Mouse (Mus musculus) liver, embryonic 15.5 days (tissue): ENCODE results near the gene Birc2. TPM values are rescaled to one million over a fixed set of nuclear protein-coding genes. Genes with fewer than 3 reads are reported as not detected.

ENCODE experiments used
- ATAC-seq: fragments of 200-750 bp; cut with Nextera tagmentation; 2 replicates; pipeline ENCODE4 v1.8.0; 2017; ENCODE audit warnings: moderate number of reproducible peaks, mild to moderate bottlenecking, moderate library complexity; ENCODE audit not compliant: insufficient read depth
- H3K27ac ChIP-seq: fragments of 300-500 bp; sonication (generic); replicated peaks from 2 replicates; pipeline ENCODE4 v1.5.1; 2015; ENCODE audit warnings: mild to moderate bottlenecking, inconsistent platforms
- H3K27me3 ChIP-seq: fragments of 300-500 bp; sonication (generic); 2 replicates; pipeline ENCODE4 v1.6.1; 2015; ENCODE audit warnings: mild to moderate bottlenecking, inconsistent platforms
- H3K36me3 ChIP-seq: fragments of 300-500 bp; sonication (generic); replicated peaks from 2 replicates; pipeline ENCODE4 v1.6.1; 2015; ENCODE audit warnings: moderate library complexity, mild to moderate bottlenecking, inconsistent platforms
- H3K4me1 ChIP-seq: fragments of 300-500 bp; sonication (generic); replicated peaks from 2 replicates; pipeline ENCODE4 v1.6.1; 2015; ENCODE audit warnings: inconsistent platforms
- H3K4me2 ChIP-seq: fragments of 300-500 bp; sonication (generic); 2 replicates; pipeline ENCODE4 v1.6.1; 2015; ENCODE audit warnings: moderate library complexity, mild to moderate bottlenecking, inconsistent platforms
- H3K4me3 ChIP-seq: fragments of 300-500 bp; sonication (generic); replicated peaks from 2 replicates; pipeline ENCODE4 v1.5.1; 2015; ENCODE audit warnings: mild to moderate bottlenecking, inconsistent platforms
- H3K9ac ChIP-seq: fragments of 300-500 bp; sonication (generic); 2 replicates; pipeline ENCODE4 v1.6.1; 2015; ENCODE audit warnings: moderate library complexity, mild to moderate bottlenecking, inconsistent platforms
- H3K9me3 ChIP-seq: fragments of 300-500 bp; sonication (generic); replicated peaks from 2 replicates; pipeline ENCODE4 v1.6.1; 2016; ENCODE audit warnings: inconsistent platforms
- WGBS: fragments of 180-500 bp; shearing (Covaris S2); methylation state at CpG from one replicate; pipeline ENCODE4 v1.1.7; 2015; ENCODE audit warnings: mixed read lengths; ENCODE audit not compliant: insufficient replicate concordance; 5-methylcytosine and 5-hydroxymethylcytosine counted together
- polyA plus RNA-seq: library from polyadenylated mRNA; unstranded; fragments of >200 nt; fragmentation: Nextera tagmentation; extraction: Ambion mirVana; gene quantifications from 2 replicates; pipeline ENCODE4 v1.2.1, GENCODE M21; 2015

Birc2 gene
- polyA plus RNA-seq: 12.9 and 13.0 TPM in 2 replicates

- H3K9me3 ChIP-seq: no peaks in the 10 kb centered on the region
- peak within 1 kb of the TSS; percentile 99 for H3K27ac ChIP-seq
- ATAC-seq: peak; percentile 96
- peak within 1 kb of the TSS; percentile 83 for H3K9ac ChIP-seq
- peak within 1 kb of the TSS; percentile 79 for H3K4me3 ChIP-seq
- peak within 1 kb of the TSS; percentile 88 for H3K4me2 ChIP-seq
- H3K4me1 ChIP-seq: peaks cover 30% of the 10 kb centered on the region
- WGBS: under 1% methylated on average over 68 of the region's 68 CpGs
- H3K36me3 ChIP-seq: peaks cover 16% of the 10 kb centered on the region
- H3K27me3 ChIP-seq: no peaks in the 10 kb centered on the region
These were observed at the start of gene Birc2 for GRCm38 (mm10) chr9:7836905-7837805. Birc2 (minus strand) TSS chr9:7837064.

- Histone ChIP-seq H3K27ac (no peak overlapping the region), H3K4me3 (no peak overlapping the region), H3K9ac (no peak overlapping the region), H3K9me3 (no peaks in the 10 kb centered on the region), H3K4me2 (no peak overlapping the region), H3K36me3 (no peaks in the 10 kb centered on the region), H3K4me1 (no peaks in the 10 kb centered on the region), H3K27me3 (no peaks in the 10 kb centered on the region)
- ATAC-seq: no peak
- 83% methylated on average over 3 of the region's 3 CpGs for WGBS
These were observed 47.5 kb upstream of the Birc2 start for GRCm38 (mm10) chr9:7884346-7884745.

GRCm38 (mm10) chr9:7882304-7882865 lies 45.5 kb upstream of the Birc2 start:
- H3K9me3 ChIP-seq: no peaks in the 10 kb centered on the region
- ATAC-seq: no peak
- 47% methylated on average over 1 of the region's 1 CpGs for WGBS

GRCm38 (mm10) chr9:7873511-7874211 lies 36.8 kb upstream of the Birc2 start:
- Histone ChIP-seq H3K4me1 (peaks cover 27% of the 10 kb centered on the region), H3K4me2 (peak overlapping the region; percentile 77), H3K27me3 (no peaks in the 10 kb centered on the region), H3K27ac (peak overlapping the region; percentile 56; the same call in 1 of the 2 replicates), H3K9ac (0 out of 2 replicates have a peak overlapping the region, but pooled peaks have one; percentile 6), H3K36me3 (no peaks in the 10 kb centered on the region), H3K9me3 (no peaks in the 10 kb centered on the region), H3K4me3 (peak overlapping the region; percentile 64; the same call in 1 of the 2 replicates)
- WGBS: 76% methylated on average over 8 of the region's 8 CpGs
- ATAC-seq: no peak

More at GRCm38 (mm10) chr9:7882304-7882865, 45.5 kb upstream of the Birc2 start:
- Histone ChIP-seq H3K4me3 (no peak overlapping the region), H3K27me3 (no peaks in the 10 kb centered on the region), H3K9ac (no peak overlapping the region), H3K4me1 (no peaks in the 10 kb centered on the region), H3K36me3 (no peaks in the 10 kb centered on the region), H3K4me2 (no peak overlapping the region), H3K27ac (no peak overlapping the region)

- H3K9me3 ChIP-seq: no peaks in the 10 kb centered on the region
- peak; percentile 97 for ATAC-seq
These were observed 36.0 kb upstream of the Birc2 start, which contains the start of gene Birc3 for GRCm38 (mm10) chr9:7872775-7873439. Birc3 (minus strand) TSS chr9:7873186.

GRCm38 (mm10) chr9:7872044-7872774 lies 35.3 kb upstream of the Birc2 start:
- peak; percentile 10 for ATAC-seq

More at GRCm38 (mm10) chr9:7872775-7873439, 36.0 kb upstream of the Birc2 start, which contains the start of gene Birc3:
- H3K4me3 ChIP-seq: peak within 1 kb of the TSS; percentile 64
- peaks cover 28% of the 10 kb centered on the region for H3K4me1 ChIP-seq
- H3K27ac ChIP-seq: peak within 1 kb of the TSS; percentile 81
- H3K9ac ChIP-seq: peak within 1 kb of the TSS; percentile 65
- H3K27me3 ChIP-seq: no peaks in the 10 kb centered on the region
- H3K36me3 ChIP-seq: no peaks in the 10 kb centered on the region
- WGBS: under 1% methylated on average over 26 of the region's 26 CpGs
- peak within 1 kb of the TSS; percentile 77 for H3K4me2 ChIP-seq

GRCm38 (mm10) chr9:7871316-7872043 lies 34.6 kb upstream of the Birc2 start:
- peak overlapping the region; percentile 64 for H3K4me3 ChIP-seq
- peak overlapping the region; percentile 81 for H3K27ac ChIP-seq

More at GRCm38 (mm10) chr9:7872044-7872774, 35.3 kb upstream of the Birc2 start:
- Histone ChIP-seq H3K4me2 (peak overlapping the region; percentile 77), H3K27me3 (no peaks in the 10 kb centered on the region), H3K9me3 (no peaks in the 10 kb centered on the region), H3K4me1 (peaks cover 29% of the 10 kb centered on the region), H3K36me3 (peaks cover 6% of the 10 kb centered on the region), H3K4me3 (peak overlapping the region; percentile 64), H3K9ac (peak overlapping the region; percentile 65), H3K27ac (peak overlapping the region; percentile 81)
- 12% methylated on average over 23 of the region's 23 CpGs for WGBS

GRCm38 (mm10) chr9:7870556-7871315 lies 33.9 kb upstream of the Birc2 start:
- 0 out of 2 replicates have a peak overlapping the region, but pooled peaks have one; percentile 10 for H3K27ac ChIP-seq
- peak overlapping the region; percentile 77 for H3K4me2 ChIP-seq
- no peak overlapping the region for H3K4me3 ChIP-seq

More at GRCm38 (mm10) chr9:7871316-7872043, 34.6 kb upstream of the Birc2 start:
- Histone ChIP-seq H3K36me3 (peaks cover 13% of the 10 kb centered on the region), H3K9ac (no peak overlapping the region), H3K4me1 (peaks cover 29% of the 10 kb centered on the region), H3K4me2 (peak overlapping the region; percentile 77), H3K9me3 (no peaks in the 10 kb centered on the region), H3K27me3 (no peaks in the 10 kb centered on the region)
- ATAC-seq: no peak
- WGBS: 38% methylated on average over 4 of the region's 4 CpGs

More at GRCm38 (mm10) chr9:7870556-7871315, 33.9 kb upstream of the Birc2 start:
- Histone ChIP-seq H3K4me1 (peaks cover 29% of the 10 kb centered on the region), H3K9ac (no peak overlapping the region), H3K27me3 (no peaks in the 10 kb centered on the region), H3K36me3 (peaks cover 14% of the 10 kb centered on the region), H3K9me3 (no peaks in the 10 kb centered on the region)
- ATAC-seq: no peak
- 74% methylated on average over 10 of the region's 10 CpGs for WGBS
